Mouse (Mus musculus) embryonic fibroblast, embryonic 13.5 days (primary cell): Measurements from ENCODE around the gene Rsc1a1. TPM values are rescaled to one million over a fixed set of nuclear protein-coding genes. Genes with fewer than 3 reads are reported as not detected.

Experiments
- H3K27ac ChIP-seq: 2 replicates; pipeline ENCODE4 v1.5.1; 2012; ENCODE audit warnings: low read length, control low read depth, inconsistent platforms; ENCODE audit not compliant: insufficient read depth
- H3K4me1 ChIP-seq: 2 replicates; pipeline ENCODE4 v1.6.1; 2011; ENCODE audit warnings: low read length; ENCODE audit not compliant: control insufficient read depth, insufficient read depth
- H3K4me3 ChIP-seq: 2 replicates; pipeline ENCODE4 v1.5.1; 2011; ENCODE audit warnings: mild to moderate bottlenecking, control low read depth, low read length; ENCODE audit not compliant: insufficient read depth
- CTCF ChIP-seq: IDR thresholded peaks from 2 replicates; pipeline ENCODE4 v1.5.1; 2011; ENCODE audit warnings: mild to moderate bottlenecking, control low read depth, low read length, moderate library complexity, borderline replicate concordance; ENCODE audit not compliant: insufficient read depth
- POLR2A ChIP-seq: IDR thresholded peaks from 2 replicates; pipeline ENCODE4 v1.6.1; 2011; ENCODE audit warnings: low read depth, mild to moderate bottlenecking, control low read depth, low read length, moderate library complexity
- polyA plus RNA-seq: library from polyadenylated mRNA; stranded (reverse); fragments of >200 nt; gene quantifications from 2 replicates; pipeline ENCODE4 v1.2.4, GENCODE M21; 2011; ENCODE audit warnings: low read depth; ENCODE audit not compliant: missing spikeins, insufficient read length

The Rsc1a1 gene
- polyA plus RNA-seq, 1 experiment = 5.1 TPM

DNA sequence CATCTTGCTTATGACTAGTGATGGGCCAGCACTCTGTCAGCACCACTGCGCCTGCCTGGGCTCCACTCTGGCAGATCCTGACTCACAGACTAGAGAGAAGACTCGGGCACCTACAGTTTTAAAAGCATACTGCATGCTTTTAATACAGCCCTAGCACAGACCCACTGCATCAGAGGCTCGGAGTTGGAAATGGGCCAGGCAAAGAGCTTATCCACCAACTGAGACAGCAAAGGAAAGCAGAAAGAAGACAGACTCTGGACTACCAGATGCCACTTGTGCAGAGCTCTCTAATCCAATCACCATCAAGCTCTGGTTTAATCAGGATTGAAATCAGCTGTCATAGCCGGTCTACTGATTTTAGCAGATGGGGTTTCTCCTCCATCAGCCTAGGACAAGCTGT, 19.9 kb upstream of the Rsc1a1 start:
- Histone ChIP-seq H3K27ac (peak overlapping the region; percentile 25; the same call in 1 of the 2 replicates), H3K4me3 (no peak overlapping the region), H3K4me1 (peaks cover 4% of the 10 kb centered on the region; the same call in 1 of the 2 replicates)
- TF ChIP-seq CTCF = no peak
- TF ChIP-seq POLR2A = no peak

DNA sequence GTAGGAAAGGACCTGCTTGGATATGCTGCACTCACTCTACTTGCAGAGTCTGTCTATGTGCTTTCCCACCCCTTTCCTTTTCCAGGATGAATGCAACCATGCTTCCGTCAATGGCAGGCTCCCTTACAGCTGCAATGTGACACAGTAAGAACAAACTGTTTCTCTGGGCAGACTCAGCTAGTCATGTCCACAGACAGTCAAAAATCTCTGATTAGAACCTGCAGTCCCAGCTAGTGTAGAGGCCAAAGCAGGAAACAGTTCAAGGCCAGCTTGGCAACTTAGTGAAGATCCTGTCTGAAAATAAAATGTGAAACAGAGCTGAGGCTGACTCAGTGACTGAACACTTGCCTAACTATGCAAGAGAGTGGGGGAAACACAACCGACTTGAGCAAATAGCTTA, 19.2 kb upstream of the Rsc1a1 start:
- no peak for TF ChIP-seq POLR2A
- no peak for TF ChIP-seq CTCF

DNA sequence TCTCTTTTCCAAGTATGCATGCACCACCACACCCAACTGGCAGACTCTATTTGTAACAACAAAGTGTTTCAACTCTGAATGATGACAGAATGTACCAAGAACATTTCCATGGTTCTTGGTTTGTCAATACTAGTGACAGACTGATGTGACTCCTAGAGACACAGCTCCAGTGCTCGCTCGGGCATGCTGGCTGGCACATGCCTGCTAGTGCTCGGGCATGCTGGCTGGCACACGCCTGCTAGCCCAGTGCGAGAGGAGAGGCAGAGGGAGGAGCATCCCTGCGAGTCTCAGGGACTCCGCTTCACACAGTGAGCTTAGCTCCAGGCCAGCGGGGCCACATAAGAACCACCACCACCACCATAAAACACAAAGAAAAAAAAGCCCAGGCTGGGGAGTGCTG, 9.3 kb upstream of the Rsc1a1 start:
- H3K27ac ChIP-seq = no peak overlapping the region
- TF ChIP-seq CTCF = no peak
- TF ChIP-seq POLR2A = no peak
- no peaks in the 10 kb centered on the region for H3K4me1 ChIP-seq
- H3K4me3 ChIP-seq = no peak overlapping the region

More for the DNA sequence above, 19.2 kb upstream of the Rsc1a1 start:
- peak overlapping the region; percentile 39; the same call in 1 of the 2 replicates for H3K27ac ChIP-seq
- H3K4me1 ChIP-seq = peaks cover 4% of the 10 kb centered on the region; the same call in 1 of the 2 replicates
- H3K4me3 ChIP-seq = no peak overlapping the region

DNA sequence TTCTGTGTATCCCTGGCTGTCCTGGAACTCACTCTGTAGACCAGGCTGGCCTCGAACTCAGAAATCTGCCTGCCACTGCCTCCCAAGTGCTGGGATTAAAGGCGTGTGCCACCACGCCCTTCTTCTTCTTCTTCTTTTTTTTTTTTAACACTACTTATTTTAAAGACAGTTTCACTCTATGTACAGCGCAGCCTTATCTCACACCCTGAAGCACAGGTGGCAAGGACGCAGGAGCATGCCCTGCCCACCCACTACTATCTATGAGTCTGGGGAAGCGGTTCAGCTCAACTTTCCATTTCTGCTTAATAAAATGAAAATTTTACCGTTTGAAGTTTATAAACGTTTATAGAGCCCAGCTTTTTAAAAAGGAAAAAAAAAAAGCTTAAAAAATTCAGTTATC, 3.1 kb upstream of the Rsc1a1 start:
- no peak overlapping the region for H3K4me3 ChIP-seq
- no peaks in the 10 kb centered on the region for H3K4me1 ChIP-seq
- TF ChIP-seq CTCF (no peak), POLR2A (no peak)
- H3K27ac ChIP-seq = no peak overlapping the region

DNA sequence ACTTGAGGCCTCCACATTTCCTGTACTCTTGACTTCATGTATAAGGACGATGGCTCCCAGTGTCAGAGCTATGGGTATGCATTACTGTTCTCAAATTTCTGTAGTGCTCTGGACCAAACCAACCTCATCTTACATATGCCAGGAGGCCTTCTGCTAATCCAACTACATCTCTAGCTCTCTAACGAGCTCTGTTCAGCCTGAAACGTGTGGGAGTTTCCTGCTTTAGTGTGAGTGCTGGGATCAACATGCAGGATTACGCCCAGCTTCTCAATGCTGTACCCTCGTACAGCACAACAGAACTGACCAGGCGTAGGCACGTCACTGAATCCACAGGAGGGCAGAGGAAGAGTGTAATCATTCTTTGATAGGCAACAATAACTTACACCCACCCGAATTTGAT, 1.1 kb upstream of the Rsc1a1 start:
- H3K4me1 ChIP-seq = peaks cover 3% of the 10 kb centered on the region
- TF ChIP-seq POLR2A (no peak), CTCF (no peak)
- no peak overlapping the region for H3K27ac ChIP-seq
- no peak overlapping the region for H3K4me3 ChIP-seq

DNA sequence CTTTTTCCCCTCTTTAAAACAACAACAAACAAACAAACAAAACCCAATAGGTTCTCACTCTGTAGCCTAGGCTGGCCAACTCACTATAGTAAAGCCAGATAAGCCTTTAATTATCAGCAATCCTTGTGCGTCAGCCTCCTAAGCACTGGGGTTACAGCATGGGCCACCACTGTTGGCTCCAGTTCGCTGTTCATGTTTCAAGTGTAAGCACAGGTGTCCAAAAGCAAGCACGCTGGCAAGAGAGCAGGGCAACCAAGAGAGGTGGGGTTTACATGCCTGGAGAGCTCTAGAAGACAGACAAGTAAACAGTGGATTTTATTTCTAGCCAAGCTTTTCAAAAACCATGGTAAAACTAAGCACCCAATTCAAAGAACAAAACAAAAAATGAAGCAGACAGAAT, 694 bp upstream of the Rsc1a1 start:
- H3K4me1 ChIP-seq = peaks cover 4% of the 10 kb centered on the region
- TF ChIP-seq CTCF = no peak
- no peak for TF ChIP-seq POLR2A
- H3K27ac ChIP-seq = no peak overlapping the region
- H3K4me3 ChIP-seq = no peak overlapping the region

DNA sequence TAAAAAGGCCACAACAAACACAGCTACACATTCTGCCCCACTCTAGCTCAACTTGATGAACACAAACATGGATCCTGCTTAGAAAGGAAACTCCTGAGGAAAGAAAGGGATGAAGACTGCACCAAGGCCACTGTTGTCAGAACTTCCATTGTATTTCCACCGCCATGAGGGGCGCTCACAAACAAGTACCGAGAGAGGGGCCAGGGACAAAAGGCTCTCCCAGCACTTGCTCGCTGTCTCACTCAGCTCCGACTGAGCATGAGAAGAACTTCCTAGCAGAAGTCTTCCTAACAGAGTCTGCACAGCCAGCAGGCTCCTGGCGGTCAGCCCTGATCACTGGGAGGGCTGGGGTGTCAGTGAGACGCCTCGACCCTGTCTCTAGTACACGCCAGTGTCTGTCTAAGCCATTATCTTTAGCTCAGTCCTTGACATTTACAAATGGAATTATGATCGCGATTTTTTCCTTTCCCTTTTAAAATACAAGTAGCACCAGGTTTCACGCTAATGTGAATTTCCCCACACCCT, 2.6 kb downstream of the Rsc1a1 start:
- no peak for TF ChIP-seq CTCF
- H3K4me1 ChIP-seq = peaks cover 5% of the 10 kb centered on the region
- H3K4me3 ChIP-seq = no peak overlapping the region
- no peak overlapping the region for H3K27ac ChIP-seq

DNA sequence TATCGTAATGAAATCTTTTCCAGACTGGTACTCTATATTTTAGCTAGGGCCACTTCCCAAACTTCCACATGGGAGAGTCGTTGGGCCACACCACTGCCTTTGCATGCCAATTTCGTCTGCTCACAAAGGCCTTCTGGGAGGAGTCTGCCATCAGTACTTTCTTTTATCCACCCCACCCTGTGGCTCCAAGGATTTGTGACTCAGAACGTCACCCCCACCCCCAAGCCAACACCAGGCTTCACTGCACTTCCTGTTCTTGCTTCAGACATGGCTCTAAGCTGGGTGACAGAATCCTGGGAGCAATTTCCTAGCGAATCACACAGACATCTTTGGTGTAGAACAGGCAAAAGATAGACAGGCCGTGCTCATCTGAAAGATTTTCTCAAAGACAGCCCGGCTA, 3.6 kb downstream of the Rsc1a1 start:
- Histone ChIP-seq H3K4me3 (no peak overlapping the region), H3K4me1 (peaks cover 5% of the 10 kb centered on the region), H3K27ac (peak overlapping the region; percentile 55; the same call in 1 of the 2 replicates)
- TF ChIP-seq CTCF = no peak

DNA sequence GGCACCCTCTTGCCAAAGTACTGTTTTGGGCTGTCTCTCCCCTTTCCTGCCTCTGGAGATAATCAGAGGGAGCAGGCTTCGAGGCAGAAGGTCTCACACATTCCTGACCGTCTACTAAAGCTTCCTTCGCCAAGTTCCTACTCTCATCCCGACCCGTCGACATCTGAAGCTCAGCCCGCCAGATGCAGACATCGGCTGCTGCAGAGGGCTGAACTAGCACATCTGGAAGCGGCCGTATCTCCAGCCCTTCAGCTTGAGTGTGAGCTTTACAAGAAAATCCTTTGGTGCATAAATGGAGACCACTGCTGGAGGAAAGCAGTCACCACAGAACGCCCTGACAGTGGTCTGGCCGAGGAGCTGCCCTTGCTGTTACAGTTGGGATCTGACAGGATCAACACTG, 4.5 kb downstream of the Rsc1a1 start:
- no peak overlapping the region for H3K27ac ChIP-seq
- H3K4me1 ChIP-seq = peaks cover 5% of the 10 kb centered on the region
- TF ChIP-seq CTCF (no peak), POLR2A (no peak)

DNA sequence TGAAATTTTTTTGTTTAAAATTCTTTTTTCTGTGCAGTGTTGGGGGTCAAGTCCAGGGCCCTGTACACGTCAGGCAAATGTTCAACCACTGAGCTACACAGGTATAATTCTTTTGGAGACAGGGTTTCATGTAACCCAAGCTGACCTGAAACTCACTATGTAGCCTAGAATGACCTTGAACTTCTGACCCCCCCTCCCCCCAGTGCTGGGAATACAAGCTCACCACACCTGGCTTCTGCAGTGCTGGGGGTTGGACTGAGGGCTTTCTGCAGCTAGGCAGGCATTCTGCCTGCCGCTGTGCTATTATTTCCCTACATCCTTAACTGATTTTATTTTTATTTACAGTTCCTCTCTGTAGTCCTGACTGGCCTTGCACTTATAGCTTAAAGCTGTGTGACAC, 6.4 kb downstream of the Rsc1a1 start:
- H3K27ac ChIP-seq = no peak overlapping the region
- no peak overlapping the region for H3K4me3 ChIP-seq
- H3K4me1 ChIP-seq = peaks cover 5% of the 10 kb centered on the region
- TF ChIP-seq CTCF = no peak
- TF ChIP-seq POLR2A = no peak

More for the DNA sequence above, 4.5 kb downstream of the Rsc1a1 start:
- no peak overlapping the region for H3K4me3 ChIP-seq

DNA sequence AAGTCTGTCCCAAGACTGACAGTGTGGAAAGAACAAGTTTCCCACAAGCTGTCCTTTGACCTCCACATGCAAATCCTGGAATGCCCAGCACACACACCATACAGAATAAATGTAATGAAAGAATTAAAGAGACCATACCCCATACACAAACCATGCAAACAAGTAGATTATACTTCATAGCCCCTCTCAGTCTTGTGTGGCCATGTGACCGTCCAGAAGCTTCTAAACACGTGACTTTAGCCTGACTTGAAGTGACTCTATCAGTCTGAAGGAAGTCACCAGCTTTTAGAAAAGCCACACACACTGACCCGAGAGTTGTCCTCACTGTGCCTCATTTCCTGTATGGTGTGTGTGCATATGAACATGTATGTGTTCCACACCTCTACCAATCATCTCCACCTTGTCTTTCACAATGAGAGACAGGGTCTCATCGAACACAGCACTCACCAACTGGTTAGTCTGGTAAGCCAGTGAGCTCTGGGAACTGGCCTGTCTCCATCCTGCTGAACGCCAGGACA, 8.9 kb downstream of the Rsc1a1 start:
- Histone ChIP-seq H3K4me3 (no peak overlapping the region), H3K4me1 (0 out of 2 replicates have a peak, but pooled peaks cover 2% of the 10 kb centered on the region), H3K27ac (no peak overlapping the region)
- no peak for TF ChIP-seq CTCF
